Mouse (Mus musculus) intestine, embryonic 14.5 days (tissue): ENCODE results near the gene Tmem185b. TPM values are rescaled to one million over a fixed set of nuclear protein-coding genes. Genes with fewer than 3 reads are reported as not detected.

Source experiments
- ATAC-seq: fragments of 200-750 bp; cut with Nextera tagmentation; replicated peaks from 2 replicates; pipeline ENCODE4 v1.8.0; 2017; ENCODE audit warnings: low read depth, moderate number of reproducible peaks, moderate TSS enrichment, moderate library complexity; ENCODE audit not compliant: low FRiP score, low TSS enrichment
- DNase-seq: peaks from one replicate; pipeline ENCODE4 v3.0.0-alpha.2; 2018; ENCODE audit warnings: low spot score
- H3K27ac ChIP-seq: fragments of 300-500 bp; sonication (generic); 2 replicates; pipeline ENCODE4 v1.5.1; 2014; ENCODE audit warnings: low read depth, mild to moderate bottlenecking, control low read depth
- H3K27me3 ChIP-seq: fragments of 300-500 bp; sonication (generic); replicated peaks from 2 replicates; pipeline ENCODE4 v1.6.1; 2014; ENCODE audit warnings: low read length, control low read depth; ENCODE audit not compliant: control insufficient read depth, insufficient read depth
- H3K36me3 ChIP-seq: fragments of 300-500 bp; sonication (generic); 2 replicates; pipeline ENCODE4 v1.6.1; 2014; ENCODE audit warnings: low read length, control low read depth; ENCODE audit not compliant: control insufficient read depth, insufficient read depth
- H3K4me1 ChIP-seq: fragments of 300-500 bp; sonication (generic); replicated peaks from 2 replicates; pipeline ENCODE4 v1.6.1; 2014; ENCODE audit warnings: low read length, control low read depth, mixed read lengths; ENCODE audit not compliant: control insufficient read depth, insufficient read depth
- H3K4me2 ChIP-seq: fragments of 300-500 bp; sonication (generic); 2 replicates; pipeline ENCODE4 v1.6.1; 2014; ENCODE audit warnings: low read length
- H3K4me3 ChIP-seq: fragments of 300-500 bp; sonication (generic); 2 replicates; pipeline ENCODE4 v1.5.1; 2014; ENCODE audit warnings: low read depth, low read length, control low read depth, mixed read lengths
- H3K9ac ChIP-seq: fragments of 300-500 bp; sonication (generic); 2 replicates; pipeline ENCODE4 v1.6.1; 2014; ENCODE audit warnings: mild to moderate bottlenecking, low read length
- H3K9me3 ChIP-seq: fragments of 300-500 bp; sonication (generic); 2 replicates; pipeline ENCODE4 v1.6.1; 2016; ENCODE audit warnings: low read length, control low read depth; ENCODE audit not compliant: control insufficient read depth
- WGBS: fragments of 180-500 bp; shearing (Covaris S2); extraction: QIAGEN DNeasy Blood & Tissue Kit; methylation state at CpG from one replicate; pipeline ENCODE4 v1.1.7; 2014; 5-methylcytosine and 5-hydroxymethylcytosine counted together
- polyA plus RNA-seq: library from polyadenylated mRNA; unstranded; fragments of >200 nt; fragmentation: Nextera tagmentation; extraction: Ambion mirVana; gene quantifications from 2 replicates; pipeline ENCODE4 v1.2.1, GENCODE M21; 2014

Tmem185b gene
- polyA plus RNA-seq, 1 experiment from 2014 or later = 26.4 TPM

DNA sequence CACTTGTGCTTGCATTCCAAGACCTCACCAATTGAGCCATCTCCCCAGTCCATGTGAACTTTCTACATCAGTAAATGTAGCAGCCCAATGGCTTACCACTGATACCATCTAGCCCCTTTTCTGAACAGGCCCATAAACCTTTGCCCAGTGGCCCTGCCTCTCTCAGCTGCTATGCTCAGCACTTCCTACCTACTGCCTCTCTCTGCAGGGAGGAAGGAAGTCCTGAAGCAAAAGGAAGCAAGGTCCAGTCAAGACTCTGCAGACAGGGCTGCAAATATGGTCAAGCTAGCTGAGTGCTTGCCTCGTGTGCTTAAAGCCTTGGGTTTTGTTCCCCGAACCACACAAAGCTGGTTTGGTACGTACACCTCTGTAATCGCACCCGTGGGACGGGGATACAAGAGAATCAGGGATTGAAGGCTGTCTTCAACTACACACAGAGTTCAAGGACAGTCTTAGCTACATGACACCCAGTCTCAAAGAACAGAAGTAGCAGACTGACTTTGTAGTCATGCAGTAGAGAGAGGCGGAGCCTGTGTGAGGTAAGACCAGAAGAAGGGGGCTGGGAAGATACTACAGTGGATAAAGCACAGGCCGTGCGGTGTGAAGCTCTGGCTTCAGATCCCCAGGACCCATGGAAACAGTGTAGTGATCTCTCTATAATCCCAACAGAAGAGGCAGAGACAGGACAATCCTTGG, 27.3 kb upstream of the Tmem185b start:
- no peak overlapping the region for H3K4me3 ChIP-seq
- ATAC-seq = no peak
- H3K36me3 ChIP-seq = 0 out of 2 replicates have a peak, but pooled peaks cover 9% of the 10 kb centered on the region
- no peak overlapping the region for H3K4me2 ChIP-seq
- no peak overlapping the region for H3K27ac ChIP-seq
- no peak for DNase-seq
- H3K4me1 ChIP-seq = peaks cover 12% of the 10 kb centered on the region
- 78% methylated on average over 9 of the region's 9 CpGs for WGBS
- H3K9ac ChIP-seq = no peak overlapping the region
- no peaks in the 10 kb centered on the region for H3K27me3 ChIP-seq
- no peaks in the 10 kb centered on the region for H3K9me3 ChIP-seq

DNA sequence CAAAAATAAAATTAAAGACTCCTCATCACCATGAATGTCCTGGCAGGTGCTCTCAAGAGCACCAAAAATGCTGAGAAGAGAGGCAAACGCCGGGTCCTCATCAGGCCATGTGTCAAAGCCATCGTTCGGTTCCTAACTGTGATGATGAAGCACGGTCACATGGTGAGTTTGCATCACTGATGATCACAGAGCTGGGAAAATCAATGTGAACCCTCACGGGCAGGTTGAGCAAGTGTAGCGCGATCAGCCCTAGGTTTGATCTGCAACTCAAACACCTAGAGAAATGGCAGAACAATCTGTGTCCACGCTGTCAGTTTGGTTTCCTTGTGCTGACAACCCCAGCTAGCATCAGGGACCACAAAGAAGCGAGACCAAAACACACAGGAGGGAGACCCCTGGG, 26.5 kb upstream of the Tmem185b start:
- ATAC-seq (no peak), DNase-seq (no peak)
- no peak overlapping the region for H3K27ac ChIP-seq
- 0 out of 2 replicates have a peak, but pooled peaks cover 9% of the 10 kb centered on the region for H3K36me3 ChIP-seq
- 92% methylated on average over 10 of the region's 10 CpGs for WGBS
- no peak overlapping the region for H3K4me3 ChIP-seq
- H3K9ac ChIP-seq = no peak overlapping the region
- H3K4me2 ChIP-seq = no peak overlapping the region
- no peaks in the 10 kb centered on the region for H3K27me3 ChIP-seq
- H3K4me1 ChIP-seq = peaks cover 12% of the 10 kb centered on the region
- no peaks in the 10 kb centered on the region for H3K9me3 ChIP-seq

DNA sequence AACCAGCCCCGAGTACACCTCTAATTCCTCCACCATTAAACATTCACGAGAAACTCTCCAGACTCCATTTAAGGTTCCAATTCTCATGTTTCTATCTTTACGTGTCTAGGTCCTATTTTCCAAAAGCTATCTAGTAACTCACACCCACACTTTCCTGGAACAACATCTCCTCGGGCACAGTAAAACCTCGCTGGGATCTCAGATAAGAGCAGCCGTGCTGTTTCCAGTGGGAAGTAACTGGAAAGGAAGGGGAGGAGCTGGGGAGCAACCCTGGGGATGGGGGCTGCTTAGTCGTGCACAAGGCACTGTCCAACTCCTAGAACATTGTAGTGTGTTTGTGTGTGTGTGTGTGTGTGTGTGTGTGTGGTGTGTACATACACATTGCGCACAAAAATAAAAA, 24.1 kb upstream of the Tmem185b start:
- WGBS = 78% methylated on average over 8 of the region's 8 CpGs

DNA sequence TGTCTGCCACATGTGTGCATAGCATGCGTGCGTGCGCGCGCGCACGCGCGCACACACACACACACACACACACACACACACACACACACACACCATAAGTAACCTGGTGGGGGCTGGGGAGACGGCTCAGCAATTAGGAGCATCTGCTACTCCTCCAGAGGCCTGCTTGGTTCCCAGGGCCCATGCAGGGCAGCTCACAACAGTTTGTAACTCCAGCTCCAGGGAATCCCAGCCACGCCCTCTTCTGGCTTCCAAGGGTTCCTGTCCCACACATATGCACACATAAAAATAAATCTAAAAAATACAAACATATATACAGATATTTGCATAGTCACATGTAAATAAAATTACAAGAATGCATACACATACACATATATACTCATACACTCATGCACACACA, 23.2 kb upstream of the Tmem185b start:
- Histone ChIP-seq H3K9ac (no peak overlapping the region), H3K4me2 (peak overlapping the region; percentile 68), H3K4me1 (peaks cover 12% of the 10 kb centered on the region), H3K36me3 (0 out of 2 replicates have a peak, but pooled peaks cover 9% of the 10 kb centered on the region), H3K27me3 (no peaks in the 10 kb centered on the region), H3K27ac (no peak overlapping the region), H3K9me3 (no peaks in the 10 kb centered on the region), H3K4me3 (peak overlapping the region; percentile 73)
- DNase-seq = no peak
- ATAC-seq = no peak
- WGBS = 85% methylated on average over 11 of the region's 11 CpGs

More for the DNA sequence above, 24.1 kb upstream of the Tmem185b start:
- Histone ChIP-seq H3K9ac (no peak overlapping the region), H3K4me1 (peaks cover 12% of the 10 kb centered on the region), H3K4me3 (no peak overlapping the region), H3K27me3 (no peaks in the 10 kb centered on the region), H3K27ac (no peak overlapping the region), H3K4me2 (no peak overlapping the region), H3K36me3 (0 out of 2 replicates have a peak, but pooled peaks cover 9% of the 10 kb centered on the region), H3K9me3 (no peaks in the 10 kb centered on the region)
- no peak for DNase-seq
- no peak for ATAC-seq

DNA sequence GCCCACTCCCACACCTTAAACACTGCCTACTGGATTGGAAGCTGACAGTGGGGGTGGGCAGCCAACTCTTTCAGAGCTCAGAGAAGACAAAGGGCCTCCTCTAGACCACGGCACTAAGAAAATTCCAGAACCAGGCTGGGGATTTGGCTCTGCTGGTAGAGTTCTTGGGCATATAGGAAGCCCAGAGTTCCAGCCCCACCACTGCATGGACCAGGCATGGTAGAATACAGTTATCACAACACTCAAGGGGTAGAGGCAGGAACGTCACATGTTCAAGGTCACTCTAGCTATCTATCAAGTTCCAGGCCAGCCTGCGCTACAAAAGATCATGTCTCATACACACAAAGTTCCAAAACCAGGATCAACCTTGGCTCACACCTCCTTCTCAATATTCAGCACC, 22.8 kb upstream of the Tmem185b start:
- H3K27me3 ChIP-seq = no peaks in the 10 kb centered on the region
- peak overlapping the region; percentile 68 for H3K4me2 ChIP-seq
- ATAC-seq = no peak
- no peak overlapping the region for H3K27ac ChIP-seq
- 0 out of 2 replicates have a peak, but pooled peaks cover 9% of the 10 kb centered on the region for H3K36me3 ChIP-seq
- WGBS = 76% methylated on average over 3 of the region's 3 CpGs
- H3K9me3 ChIP-seq = no peaks in the 10 kb centered on the region
- peaks cover 12% of the 10 kb centered on the region for H3K4me1 ChIP-seq
- H3K4me3 ChIP-seq = peak overlapping the region; percentile 73
- H3K9ac ChIP-seq = peak overlapping the region; percentile 67; the same call in 1 of the 2 replicates
- no peak for DNase-seq

DNA sequence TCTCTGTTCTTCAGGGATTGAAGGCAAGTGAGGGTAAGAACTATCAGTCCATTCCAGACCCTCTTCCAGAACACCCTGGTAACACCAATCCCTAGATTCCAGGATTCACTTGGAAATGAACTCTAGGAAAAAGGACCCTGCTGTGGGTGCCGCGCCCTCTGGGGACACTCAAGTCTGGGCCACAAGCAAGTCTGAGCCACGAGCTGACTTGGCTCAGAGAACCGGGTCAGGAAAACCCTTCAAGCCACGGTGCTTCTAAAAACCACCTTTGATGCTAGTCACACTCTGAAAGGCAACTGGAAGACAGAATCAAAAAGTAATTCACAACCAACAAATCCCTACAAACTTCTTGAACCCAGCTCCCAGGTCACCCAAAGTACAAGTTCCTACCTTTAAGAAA, 22.2 kb upstream of the Tmem185b start:
- no peaks in the 10 kb centered on the region for H3K9me3 ChIP-seq
- 0 out of 2 replicates have a peak, but pooled peaks cover 9% of the 10 kb centered on the region for H3K36me3 ChIP-seq
- peak overlapping the region; percentile 68 for H3K4me2 ChIP-seq
- peak overlapping the region; percentile 67 for H3K9ac ChIP-seq
- WGBS = 13% methylated on average over 5 of the region's 5 CpGs
- peak overlapping the region; percentile 64 for H3K27ac ChIP-seq
- peaks cover 12% of the 10 kb centered on the region for H3K4me1 ChIP-seq
- peak overlapping the region; percentile 73 for H3K4me3 ChIP-seq
- DNase-seq (peak; percentile 63), ATAC-seq (no peak)
- no peaks in the 10 kb centered on the region for H3K27me3 ChIP-seq

DNA sequence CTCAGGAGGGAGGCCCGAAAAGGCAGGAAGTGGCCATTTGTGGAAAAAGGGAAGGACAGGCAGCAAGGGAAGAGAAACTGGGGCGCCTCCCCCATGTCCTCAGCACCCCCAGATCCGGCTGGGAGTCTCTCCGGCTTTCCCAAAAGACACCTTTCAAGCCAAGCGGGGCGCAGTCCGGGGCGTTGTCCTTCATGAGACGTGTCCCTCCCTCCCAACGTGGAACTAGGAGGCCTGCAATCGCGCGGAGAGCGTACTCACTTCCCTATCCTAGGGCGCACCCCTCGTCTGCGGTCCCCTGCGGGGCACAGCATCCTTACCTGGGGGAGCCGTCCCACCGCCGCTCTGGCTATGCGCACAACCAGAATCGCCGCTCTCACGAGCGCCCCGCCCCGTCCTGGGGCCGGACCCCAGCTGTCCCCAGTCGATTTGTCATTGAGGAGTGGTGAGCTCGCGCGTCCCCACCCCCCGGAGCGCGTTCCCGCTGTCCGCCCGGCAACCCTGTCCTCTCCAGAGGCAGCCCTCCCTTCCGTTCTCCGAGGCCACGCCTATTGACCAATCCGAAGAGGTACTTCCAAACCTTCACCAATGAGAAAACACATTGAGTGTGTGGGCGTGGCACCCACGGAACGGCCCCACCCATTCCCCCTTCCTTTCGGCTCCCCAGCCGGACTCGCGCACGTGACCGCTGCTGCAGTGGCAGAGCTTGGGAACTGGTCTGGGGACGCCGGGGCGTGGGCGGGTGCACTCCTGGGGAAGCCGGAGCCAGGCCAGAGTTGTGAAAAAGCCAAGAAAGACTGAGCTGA, 21.5 kb upstream of the Tmem185b start, which contains the start of gene Ralb:
TSS of gene Ralb (minus strand) at position 535 of the 803 bp plus-strand sequence.
- ATAC-seq (peak; percentile 99), DNase-seq (peak; percentile 95)
- Histone ChIP-seq H3K36me3 (0 out of 2 replicates have a peak, but pooled peaks cover 9% of the 10 kb centered on the region), H3K27me3 (no peaks in the 10 kb centered on the region), H3K9me3 (no peaks in the 10 kb centered on the region), H3K9ac (peak within 1 kb of the TSS; percentile 67), H3K4me2 (peak within 1 kb of the TSS; percentile 68), H3K4me3 (peak within 1 kb of the TSS; percentile 73), H3K4me1 (peaks cover 12% of the 10 kb centered on the region), H3K27ac (peak within 1 kb of the TSS; percentile 64)
- under 1% methylated on average over 57 of the region's 57 CpGs for WGBS

DNA sequence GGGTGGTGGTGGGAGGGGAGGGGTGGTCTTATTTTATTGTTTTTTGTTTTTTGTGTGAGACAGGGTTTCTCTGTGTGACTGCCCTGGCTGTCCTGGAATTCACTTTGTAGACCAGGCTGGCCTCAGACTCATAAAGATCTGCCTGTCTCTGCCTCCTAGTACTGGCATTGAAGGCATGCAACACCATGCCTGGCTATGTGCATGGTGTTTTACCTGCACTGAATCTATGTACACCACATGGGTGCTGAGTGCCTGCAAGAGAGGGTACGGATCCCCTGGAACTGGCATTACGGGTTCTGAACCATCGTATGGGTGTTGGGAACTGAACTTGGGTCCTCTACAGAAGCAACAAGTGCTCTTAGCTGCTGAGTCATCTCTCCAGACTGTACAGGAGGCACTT, 20.0 kb upstream of the Tmem185b start:
- H3K4me2 ChIP-seq = no peak overlapping the region
- no peak for ATAC-seq
- DNase-seq = no peak
- H3K9ac ChIP-seq = no peak overlapping the region
- H3K27ac ChIP-seq = no peak overlapping the region
- peaks cover 12% of the 10 kb centered on the region for H3K4me1 ChIP-seq
- no peak overlapping the region for H3K4me3 ChIP-seq
- 87% methylated on average over 3 of the region's 3 CpGs for WGBS
- H3K27me3 ChIP-seq = no peaks in the 10 kb centered on the region
- H3K36me3 ChIP-seq = 0 out of 2 replicates have a peak, but pooled peaks cover 1% of the 10 kb centered on the region
- H3K9me3 ChIP-seq = no peaks in the 10 kb centered on the region
